Mouse (Mus musculus) hindbrain, embryonic 16.5 days (tissue): Measurements from ENCODE around the gene Tcf20. TPM values are rescaled to one million over a fixed set of nuclear protein-coding genes. Genes with fewer than 3 reads are reported as not detected.
A peak's percentile ranks its signal among the peaks of the same experiment; 100 is the strongest.

Experiments used
- ATAC-seq: fragments of 200-750 bp; cut with Nextera tagmentation; 2 replicates; pipeline ENCODE4 v1.8.0; 2017; ENCODE audit warnings: moderate TSS enrichment, moderate library complexity
- H3K27ac ChIP-seq: fragments of 300-500 bp; sonication (generic); 2 replicates; pipeline ENCODE4 v1.5.1; 2014; ENCODE audit warnings: low read depth, mild to moderate bottlenecking, control low read depth, low read length, moderate library complexity
- H3K27me3 ChIP-seq: fragments of 300-500 bp; sonication (generic); replicated peaks from 2 replicates; pipeline ENCODE4 v1.6.1; 2014; ENCODE audit warnings: low read length; ENCODE audit not compliant: control insufficient read depth, insufficient read depth
- H3K36me3 ChIP-seq: fragments of 300-500 bp; sonication (generic); 2 replicates; pipeline ENCODE4 v1.6.1; 2014; ENCODE audit warnings: mild to moderate bottlenecking, low read length, moderate library complexity, mixed read lengths; ENCODE audit not compliant: control insufficient read depth, insufficient read depth
- H3K4me1 ChIP-seq: fragments of 300-500 bp; sonication (generic); 2 replicates; pipeline ENCODE4 v1.6.1; 2014; ENCODE audit warnings: low read depth, low read length; ENCODE audit not compliant: control insufficient read depth, insufficient read depth
- H3K4me2 ChIP-seq: fragments of 300-500 bp; sonication (generic); 2 replicates; pipeline ENCODE4 v1.6.1; 2014; ENCODE audit warnings: mild to moderate bottlenecking, low read length, control low read depth, moderate library complexity
- H3K4me3 ChIP-seq: fragments of 300-500 bp; sonication (generic); 2 replicates; pipeline ENCODE4 v1.5.1; 2014; ENCODE audit warnings: mild to moderate bottlenecking, low read length, control low read depth, moderate library complexity
- H3K9ac ChIP-seq: fragments of 300-500 bp; sonication (generic); 2 replicates; pipeline ENCODE4 v1.6.1; 2014; ENCODE audit warnings: low read depth, mild to moderate bottlenecking, control low read depth, low read length, moderate library complexity
- H3K9me3 ChIP-seq: fragments of 300-500 bp; sonication (generic); 2 replicates; pipeline ENCODE4 v1.6.1; 2014; ENCODE audit warnings: mild to moderate bottlenecking, low read length, moderate library complexity; ENCODE audit not compliant: control insufficient read depth
- WGBS: fragments of 180-500 bp; shearing (Covaris S2); extraction: QIAGEN DNeasy Blood & Tissue Kit; methylation state at CpG from one replicate; pipeline ENCODE4 v1.1.7; 2014; 5-methylcytosine and 5-hydroxymethylcytosine counted together
- polyA plus RNA-seq: library from polyadenylated mRNA; unstranded; fragments of >200 nt; fragmentation: Nextera tagmentation; extraction: Ambion mirVana; gene quantifications from 2 replicates; pipeline ENCODE4 v1.2.1, GENCODE M21; 2015

Tcf20 gene
- polyA plus RNA-seq, 1 experiment from 2014 or later, result 9.3 TPM

DNA sequence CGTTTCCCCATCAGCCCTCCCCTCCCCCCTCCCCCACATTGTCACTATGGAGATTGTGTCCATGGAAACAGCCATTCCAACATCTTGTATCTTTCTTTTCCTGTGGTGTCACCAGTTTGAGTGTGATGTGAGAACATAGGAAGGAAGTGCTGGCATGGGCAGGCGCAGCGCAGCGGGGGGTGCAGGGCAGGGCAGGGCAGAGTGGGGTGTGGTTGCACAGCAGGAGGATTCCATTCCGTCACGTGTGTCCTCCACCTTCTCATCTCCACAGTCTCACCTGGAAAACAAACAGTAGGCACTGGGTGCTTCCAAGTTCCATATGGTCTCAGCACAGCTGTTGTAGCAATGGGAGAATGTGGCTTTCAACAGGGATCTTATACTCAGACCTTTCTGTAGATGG is 178.2 kb downstream of the Tcf20 start:
- WGBS, result 55% methylated on average over 6 of the region's 6 CpGs
- no peak overlapping the region for H3K4me3 ChIP-seq

DNA sequence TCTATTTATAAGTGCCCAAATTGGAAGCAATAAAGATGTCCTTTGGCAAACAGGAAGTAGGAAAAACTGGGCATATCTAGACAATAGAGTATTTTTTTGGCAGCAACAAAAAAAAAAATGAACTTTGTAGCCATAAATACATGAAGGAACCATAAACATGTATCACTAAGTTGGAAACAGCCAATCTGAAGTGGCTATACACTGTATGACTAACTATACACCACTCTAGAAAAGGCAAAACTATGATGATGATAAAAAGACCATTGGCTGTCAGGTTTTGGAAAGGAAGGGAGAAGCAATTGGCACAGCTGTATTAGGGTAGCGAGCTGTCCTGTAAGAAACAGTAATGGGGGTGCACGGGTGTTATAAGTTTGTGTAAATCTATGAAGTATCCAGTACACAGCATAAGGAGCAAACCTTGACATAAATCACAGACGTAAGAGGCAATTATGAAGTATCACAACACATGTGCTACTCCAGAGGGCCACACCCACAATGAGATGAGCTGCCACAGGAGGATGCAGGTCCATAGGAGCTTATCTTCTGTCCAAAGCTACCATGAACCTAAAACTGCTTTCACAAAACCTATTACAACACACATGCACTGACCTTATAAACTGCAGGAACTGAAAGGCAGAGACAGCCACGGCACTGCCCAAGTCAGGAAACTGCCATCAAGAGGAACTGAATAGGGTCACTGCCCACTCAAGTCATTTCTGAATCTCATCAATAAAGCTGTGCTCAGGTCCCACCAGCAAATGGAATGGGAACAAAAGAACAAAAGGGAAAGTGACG is 180.5 kb downstream of the Tcf20 start:
- no peak for ATAC-seq
- WGBS, result 77% methylated on average over 5 of the region's 5 CpGs

More for the DNA sequence above, 178.2 kb downstream of the Tcf20 start:
- H3K9me3 ChIP-seq, result no peaks in the 10 kb centered on the region
- no peak for ATAC-seq
- no peaks in the 10 kb centered on the region for H3K36me3 ChIP-seq
- H3K9ac ChIP-seq, result no peak overlapping the region
- no peaks in the 10 kb centered on the region for H3K27me3 ChIP-seq
- H3K27ac ChIP-seq, result no peak overlapping the region
- peaks cover 3% of the 10 kb centered on the region; the same call in 1 of the 2 replicates for H3K4me1 ChIP-seq
- H3K4me2 ChIP-seq, result no peak overlapping the region

DNA sequence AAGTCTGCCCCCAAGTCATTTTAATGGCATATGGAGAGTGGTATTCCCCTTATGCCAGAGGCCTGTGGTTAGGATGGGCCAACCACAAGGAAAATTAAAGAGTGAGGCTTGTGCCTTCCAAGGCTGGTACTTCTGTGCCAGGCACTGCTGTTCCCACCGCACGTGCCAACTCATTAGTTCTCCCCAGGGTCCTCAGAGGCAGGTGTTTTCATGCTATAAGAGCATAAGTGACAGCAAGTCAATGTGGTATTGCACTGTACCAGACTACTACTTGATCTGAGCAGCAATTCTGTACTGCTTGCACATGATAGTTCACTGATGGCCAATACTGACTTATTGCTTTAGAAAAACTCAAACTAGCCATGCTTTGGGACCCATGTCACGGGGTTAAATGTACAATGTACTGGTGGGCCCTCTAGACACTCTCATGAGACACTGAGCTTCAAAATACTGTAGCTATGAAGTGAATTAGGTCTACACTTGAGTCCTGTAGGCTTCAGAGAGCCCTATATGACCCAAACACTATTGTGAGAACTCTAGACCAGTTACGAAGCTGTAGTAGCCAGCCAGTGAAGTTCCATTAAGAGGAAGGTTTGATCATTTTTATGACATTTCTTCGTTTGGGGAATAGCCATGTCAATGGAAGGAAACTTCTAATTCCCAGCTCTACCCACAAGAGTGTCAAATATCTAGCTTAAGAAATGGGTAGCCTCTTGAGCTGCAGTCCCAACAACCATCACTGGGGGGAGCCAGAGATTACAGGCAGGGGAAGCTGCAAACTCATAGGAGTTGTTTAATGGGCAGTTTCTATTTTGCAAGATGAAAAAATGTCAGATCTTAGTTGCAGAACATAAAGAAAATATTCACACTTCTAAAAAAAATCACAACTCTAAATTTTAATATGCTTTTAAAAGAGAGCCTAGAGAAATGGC is 182.7 kb downstream of the Tcf20 start:
- Histone ChIP-seq H3K9me3 (no peaks in the 10 kb centered on the region), H3K36me3 (no peaks in the 10 kb centered on the region), H3K4me3 (no peak overlapping the region), H3K27me3 (no peaks in the 10 kb centered on the region), H3K27ac (no peak overlapping the region; the same call in 1 of the 2 replicates), H3K4me2 (no peak overlapping the region), H3K9ac (no peak overlapping the region), H3K4me1 (peaks cover 3% of the 10 kb centered on the region; the same call in 1 of the 2 replicates)
- 54% methylated on average over 5 of the region's 5 CpGs for WGBS
- ATAC-seq, result peak; percentile 56

More for the DNA sequence above, 180.5 kb downstream of the Tcf20 start:
- Histone ChIP-seq H3K27ac (no peak overlapping the region), H3K9ac (no peak overlapping the region), H3K4me1 (peaks cover 3% of the 10 kb centered on the region; the same call in 1 of the 2 replicates), H3K4me2 (no peak overlapping the region), H3K36me3 (no peaks in the 10 kb centered on the region), H3K9me3 (no peaks in the 10 kb centered on the region), H3K4me3 (no peak overlapping the region), H3K27me3 (no peaks in the 10 kb centered on the region)

DNA sequence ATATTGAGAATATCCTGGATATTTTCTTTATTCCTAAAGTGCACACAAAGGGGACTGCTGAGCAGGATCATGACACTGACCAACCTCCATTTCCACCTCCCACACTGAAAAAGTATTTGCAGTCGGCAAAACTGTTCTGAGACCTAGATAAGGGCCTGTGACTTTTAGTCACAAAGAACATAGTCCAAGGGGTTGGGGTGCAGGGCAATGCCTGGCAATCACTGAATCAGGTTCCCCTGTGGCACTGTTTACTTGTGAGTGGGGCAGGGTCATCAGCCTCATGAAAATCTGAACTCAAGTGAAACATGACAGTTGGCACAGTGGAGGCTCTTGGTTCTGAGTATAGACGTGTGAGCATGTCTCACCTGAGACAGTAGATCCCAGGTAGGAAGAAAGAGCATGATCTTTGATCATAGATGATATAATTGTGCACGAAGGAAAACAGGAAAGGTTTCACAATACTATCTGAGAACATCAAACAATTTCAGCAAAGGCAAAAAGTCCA is 191.7 kb downstream of the Tcf20 start:
- H3K27ac ChIP-seq, result no peak overlapping the region
- no peaks in the 10 kb centered on the region for H3K27me3 ChIP-seq
- no peaks in the 10 kb centered on the region for H3K9me3 ChIP-seq
- WGBS, result 83% methylated on average over 3 of the region's 3 CpGs
- H3K4me3 ChIP-seq, result no peak overlapping the region
- no peak overlapping the region for H3K4me2 ChIP-seq
- ATAC-seq, result no peak
- no peaks in the 10 kb centered on the region for H3K36me3 ChIP-seq
- no peak overlapping the region for H3K9ac ChIP-seq
- no peaks in the 10 kb centered on the region for H3K4me1 ChIP-seq

DNA sequence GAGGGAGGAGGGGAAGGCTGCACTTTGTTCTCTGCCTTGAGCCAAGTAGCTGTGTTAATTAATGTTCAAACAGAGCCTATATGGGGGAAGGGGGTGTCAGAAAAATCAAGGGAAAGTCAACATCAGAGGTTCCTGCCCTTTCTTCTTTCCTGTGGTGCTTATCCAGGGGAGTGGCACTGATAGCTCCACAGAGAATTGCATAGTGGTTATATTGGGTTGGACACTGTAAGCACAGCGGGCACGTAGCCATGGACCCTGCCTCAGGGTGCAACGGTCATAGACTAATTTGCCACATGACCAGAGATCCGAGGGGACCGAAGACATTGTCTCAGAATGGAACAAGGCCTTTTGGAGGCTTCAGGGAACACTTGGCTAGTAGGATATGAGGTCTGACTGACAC is 193.4 kb downstream of the Tcf20 start, which contains the start of gene Cyp2d26:
Cyp2d26 (minus strand) TSS at position 18 of the 400 bp plus-strand sequence.
- no peaks in the 10 kb centered on the region for H3K9me3 ChIP-seq
- H3K4me2 ChIP-seq, result no peak within 1 kb of the TSS
- H3K27me3 ChIP-seq, result no peaks in the 10 kb centered on the region
- H3K4me1 ChIP-seq, result no peaks in the 10 kb centered on the region
- no peak within 1 kb of the TSS for H3K9ac ChIP-seq
- no peak within 1 kb of the TSS for H3K27ac ChIP-seq
- WGBS, result 83% methylated on average over 5 of the region's 5 CpGs
- H3K36me3 ChIP-seq, result no peaks in the 10 kb centered on the region
- H3K4me3 ChIP-seq, result no peak within 1 kb of the TSS
- ATAC-seq, result no peak

DNA sequence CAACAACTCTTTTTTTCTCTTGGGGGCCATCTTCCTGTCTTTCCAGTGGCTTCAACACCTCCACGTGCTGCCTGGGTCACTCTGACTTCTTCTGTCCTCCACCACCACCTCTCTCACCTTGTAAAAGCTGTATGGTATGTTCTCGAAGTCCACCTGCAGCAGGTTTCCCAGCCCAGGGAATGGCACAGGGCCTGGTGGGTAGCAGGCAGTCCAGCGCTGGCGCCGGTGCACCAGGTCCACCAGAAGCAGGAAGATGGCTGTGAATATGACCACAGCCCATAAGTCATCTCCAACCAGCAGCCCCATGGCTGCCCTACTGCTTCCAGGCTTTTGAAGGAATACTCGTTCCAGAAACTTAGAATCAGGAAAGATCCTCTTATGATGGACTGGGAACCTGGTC is 193.8 kb downstream of the Tcf20 start:
- ATAC-seq, result no peak
- WGBS, result 94% methylated on average over 6 of the region's 6 CpGs
- H3K9ac ChIP-seq, result no peak overlapping the region

DNA sequence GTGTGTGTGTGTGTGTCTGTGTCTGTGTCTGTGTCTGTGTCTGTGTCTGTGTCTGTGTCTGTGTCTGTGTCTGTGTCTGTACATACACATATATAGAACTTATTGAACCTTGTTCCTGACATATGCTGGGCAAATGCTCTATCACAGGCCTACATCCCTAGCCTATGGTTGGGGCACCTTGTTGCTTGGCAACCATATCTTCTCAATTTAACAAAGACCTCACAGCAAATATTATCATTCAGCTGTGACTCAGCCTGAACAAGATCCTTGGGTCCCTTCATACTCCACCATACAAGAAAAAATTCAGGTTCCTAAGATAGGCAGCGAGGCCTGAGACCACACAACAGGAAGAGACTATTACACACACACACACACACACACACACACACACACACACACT is 194.2 kb downstream of the Tcf20 start:
- no peak for ATAC-seq
- H3K4me3 ChIP-seq, result no peak overlapping the region
- no peaks in the 10 kb centered on the region for H3K27me3 ChIP-seq
- no peaks in the 10 kb centered on the region for H3K4me1 ChIP-seq
- WGBS, result 88% methylated on average over 1 of the region's 1 CpGs
- H3K36me3 ChIP-seq, result no peaks in the 10 kb centered on the region
- no peak overlapping the region for H3K4me2 ChIP-seq
- no peaks in the 10 kb centered on the region for H3K9me3 ChIP-seq
- H3K9ac ChIP-seq, result no peak overlapping the region
- H3K27ac ChIP-seq, result no peak overlapping the region

More for the DNA sequence above, 193.8 kb downstream of the Tcf20 start:
- no peak overlapping the region for H3K27ac ChIP-seq
- no peak overlapping the region for H3K4me2 ChIP-seq
- H3K36me3 ChIP-seq, result no peaks in the 10 kb centered on the region
- H3K4me3 ChIP-seq, result no peak overlapping the region
- no peaks in the 10 kb centered on the region for H3K9me3 ChIP-seq
- no peaks in the 10 kb centered on the region for H3K4me1 ChIP-seq
- no peaks in the 10 kb centered on the region for H3K27me3 ChIP-seq

DNA sequence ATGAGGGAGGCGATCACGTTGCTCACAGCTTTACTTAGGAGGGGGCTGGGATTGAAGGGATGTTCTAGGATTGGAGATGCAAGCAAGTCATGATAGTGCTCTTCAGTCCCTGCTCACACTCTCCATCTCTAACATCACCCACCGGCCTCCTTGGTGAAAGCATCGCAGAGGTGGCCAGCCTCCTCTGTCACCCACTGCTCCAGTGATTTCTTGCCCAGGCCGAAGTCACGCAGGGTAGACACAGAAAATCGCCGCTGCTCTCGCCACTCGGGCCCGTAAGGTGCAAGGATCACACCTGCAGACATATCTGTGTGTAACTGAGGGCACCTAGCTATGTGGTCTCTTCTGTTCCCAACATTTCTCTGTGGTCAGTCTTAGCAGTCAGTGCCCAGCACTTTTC is 195.1 kb downstream of the Tcf20 start:
- no peak overlapping the region for H3K4me3 ChIP-seq
- H3K36me3 ChIP-seq, result no peaks in the 10 kb centered on the region
- WGBS, result 94% methylated on average over 11 of the region's 11 CpGs
- H3K4me2 ChIP-seq, result no peak overlapping the region
- no peak for ATAC-seq
- no peaks in the 10 kb centered on the region for H3K27me3 ChIP-seq
- H3K27ac ChIP-seq, result no peak overlapping the region
- H3K4me1 ChIP-seq, result no peaks in the 10 kb centered on the region
- H3K9me3 ChIP-seq, result no peaks in the 10 kb centered on the region
- no peak overlapping the region for H3K9ac ChIP-seq

DNA sequence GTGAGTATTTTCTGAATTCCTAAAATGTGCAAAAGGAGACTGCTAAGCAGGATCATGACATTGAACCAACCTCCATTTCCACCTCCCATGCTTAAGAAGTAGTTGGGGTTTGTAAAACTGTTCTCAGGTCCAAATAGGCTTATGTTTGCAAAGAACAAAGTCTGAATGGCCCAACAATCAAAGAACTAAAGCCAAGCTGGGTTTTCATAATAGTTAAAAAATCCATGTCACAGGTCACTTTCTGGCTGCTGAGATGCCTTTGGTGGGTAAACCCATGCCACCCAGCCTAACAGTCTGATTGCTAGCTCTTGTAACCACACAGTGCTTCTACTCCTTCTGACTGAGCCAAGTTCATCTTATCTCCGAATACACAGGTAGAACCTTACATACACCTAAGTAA is 203.1 kb downstream of the Tcf20 start:
- H3K27ac ChIP-seq, result no peak overlapping the region
- H3K27me3 ChIP-seq, result no peaks in the 10 kb centered on the region
- no peak for ATAC-seq
- 94% methylated on average over 1 of the region's 1 CpGs for WGBS
- no peaks in the 10 kb centered on the region for H3K9me3 ChIP-seq
- no peak overlapping the region for H3K4me3 ChIP-seq
- H3K4me2 ChIP-seq, result no peak overlapping the region
- no peak overlapping the region for H3K9ac ChIP-seq
- H3K36me3 ChIP-seq, result no peaks in the 10 kb centered on the region
- H3K4me1 ChIP-seq, result no peaks in the 10 kb centered on the region
